Mouse (Mus musculus) spleen, adult 2 months (tissue): ENCODE results near the gene Fbxl18.

ENCODE experiments used
- CTCF ChIP-seq: fragments of 200-500 bp; IDR thresholded peaks from 2 replicates; pipeline ENCODE4 v1.5.1; 2011; ENCODE audit warnings: mild to moderate bottlenecking, inconsistent platforms; ENCODE audit not compliant: insufficient read depth, insufficient read length, insufficient replicate concordance; ENCODE audit errors: extremely low read depth
- POLR2A ChIP-seq: fragments of 200-500 bp; IDR thresholded peaks from 2 replicates; pipeline ENCODE4 v1.6.1; 2011; ENCODE audit warnings: low read depth, low read length, inconsistent platforms

- TF ChIP-seq CTCF (no peak), POLR2A (no peak)
These were observed 6.2 kb upstream of the Fbxl18 start for GRCm38 (mm10) chr5:142901355-142901802.
